Mouse (Mus musculus): Measurements from ENCODE around the gene Ippk.
A peak's percentile ranks its signal among the peaks of the same experiment; 100 is the strongest.

DNA sequence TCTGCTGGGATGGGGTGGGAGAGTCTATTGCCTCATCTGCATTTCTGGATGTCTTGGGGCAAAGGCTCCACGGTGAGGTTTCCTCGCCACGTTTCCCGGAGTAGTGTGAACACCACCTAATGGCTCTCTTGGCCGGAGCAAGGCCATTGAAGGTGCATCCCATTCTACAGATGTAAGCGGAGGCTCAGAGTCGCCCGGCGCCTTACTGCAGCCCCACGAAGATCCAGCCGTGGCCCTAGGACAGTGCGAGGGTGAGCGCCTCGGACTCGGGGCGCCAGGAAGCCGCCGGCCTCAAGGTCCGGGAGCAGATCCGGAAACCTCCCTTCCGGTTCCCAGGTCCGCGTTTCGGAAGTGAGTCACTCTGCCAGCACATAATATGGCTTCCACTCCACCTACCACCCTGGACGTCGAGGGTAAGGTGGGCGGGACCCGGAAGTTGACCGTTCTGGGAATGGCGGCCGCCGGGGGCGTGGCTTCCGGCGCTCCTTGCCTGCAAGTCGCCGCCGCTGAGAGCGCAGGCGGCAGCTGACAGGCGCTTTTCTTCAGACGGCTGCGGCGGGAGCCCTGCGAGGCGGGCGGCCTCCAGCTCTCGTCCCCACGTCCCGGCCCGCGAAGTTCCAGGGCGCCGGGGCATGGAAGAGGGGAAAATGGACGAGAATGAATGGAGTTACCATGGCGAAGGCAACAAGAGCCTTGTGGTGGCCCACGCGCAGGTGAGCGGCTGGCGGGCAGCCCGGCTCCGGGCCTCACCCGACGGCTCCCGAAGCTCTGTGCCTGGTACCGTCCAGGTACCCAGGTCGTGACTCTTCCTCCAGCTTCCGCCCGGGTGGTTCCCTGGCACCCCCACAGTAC is at the start of gene Ippk:
- TF ChIP-seq CTCF (IDR thresholded peaks at IDR 0.05; ENCODE audit: insufficient read depth, low read depth, low read length): no peak
- peak; percentile 94 for TF ChIP-seq POLR2A (IDR thresholded peaks at IDR 0.05; ENCODE audit: insufficient read depth, low read depth, low read length)
